Mouse (Mus musculus) G1E (cell line): ENCODE measurements at regions not wholly inside any gene's neighbourhood (a gene's known extent, or its start where the extent isn't known, plus 50 kb on each side); places are given as distances from the start of the nearest gene placed in this dataset.
A peak's percentile ranks its signal among the peaks of the same experiment; 100 is the strongest.

Experiments
- ATAC-seq: 2 replicates; pipeline ENCODE4 v1.8.0; 2016; ENCODE audit warnings: mild to moderate bottlenecking; ENCODE audit not compliant: insufficient number of reproducible peaks, poor library complexity, low FRiP score, severe bottlenecking; ENCODE audit errors: extremely low read depth
- DNase-seq: peaks from one replicate; pipeline ENCODE4 v3.0.0; 2012; ENCODE audit warnings: low spot score
- H3K27me3 ChIP-seq: 2 replicates; pipeline ENCODE4 v1.6.1; 2012; ENCODE audit warnings: mild to moderate bottlenecking, low read length, inconsistent platforms; ENCODE audit not compliant: insufficient read depth
- H3K36me3 ChIP-seq: replicated peaks from 2 replicates; pipeline ENCODE3; 2012; ENCODE audit warnings: mild to moderate bottlenecking, inconsistent platforms
- H3K4me1 ChIP-seq: 2 replicates; pipeline ENCODE4 v1.6.1; 2012; ENCODE audit warnings: low read depth, low read length, inconsistent platforms, mixed read lengths; ENCODE audit not compliant: insufficient read depth
- H3K4me3 ChIP-seq: 2 replicates; pipeline ENCODE4 v1.5.1; 2012; ENCODE audit warnings: low read depth, mild to moderate bottlenecking, inconsistent platforms, low read length, moderate library complexity, mixed read lengths
- H3K9me3 ChIP-seq: replicated peaks from 2 replicates; pipeline ENCODE4 v1.6.1; 2012; ENCODE audit warnings: inconsistent platforms
- CTCF ChIP-seq: IDR thresholded peaks from 2 replicates; pipeline ENCODE4 v1.5.1; 2012; ENCODE audit warnings: low read depth, low read length, inconsistent platforms, mixed read lengths
- GATA1 ChIP-seq: IDR thresholded peaks from 2 replicates; pipeline ENCODE4 v1.6.1; 2012; ENCODE audit warnings: borderline replicate concordance, low read length, inconsistent platforms, mixed read lengths
- GATA2 ChIP-seq: IDR thresholded peaks from 2 replicates; pipeline ENCODE4 v1.6.1; 2012; ENCODE audit warnings: low read depth, low read length, inconsistent platforms, borderline replicate concordance
- POLR2AphosphoS5 ChIP-seq: IDR thresholded peaks from 2 replicates; pipeline ENCODE4 v1.6.1; 2012; ENCODE audit warnings: low read depth, low read length, inconsistent platforms; ENCODE audit not compliant: insufficient replicate concordance
- TAL1 ChIP-seq: conservative IDR thresholded peaks from 2 replicates; pipeline ENCODE4 v1.6.1; 2012; ENCODE audit warnings: low read depth, low read length, inconsistent platforms, mixed read lengths

GRCm38 (mm10) chr2:45170272-45170671, 53.1 kb upstream of the Zeb2 start:
- no peak for ATAC-seq
- TF ChIP-seq GATA1 (no peak), POLR2AphosphoS5 (no peak), GATA2 (no peak), TAL1 (peak; percentile 23; the same call in 1 of the 2 replicates), CTCF (no peak)
- H3K36me3 ChIP-seq, result no peaks in the 10 kb centered on the region
- H3K9me3 ChIP-seq, result 0 out of 2 replicates have a peak, but pooled peaks cover 2% of the 10 kb centered on the region
- peaks cover 45% of the 10 kb centered on the region for H3K4me1 ChIP-seq
- DNase-seq, result no peak
- no peaks in the 10 kb centered on the region for H3K27me3 ChIP-seq
- no peak overlapping the region; the same call in 1 of the 2 replicates for H3K4me3 ChIP-seq

- ATAC-seq (peak; percentile 24), DNase-seq (no peak)
- no peak for TF ChIP-seq CTCF
- Histone ChIP-seq H3K27me3 (no peaks in the 10 kb centered on the region), H3K9me3 (no peaks in the 10 kb centered on the region), H3K4me1 (peaks cover 45% of the 10 kb centered on the region), H3K36me3 (no peaks in the 10 kb centered on the region), H3K4me3 (no peak overlapping the region; the same call in 1 of the 2 replicates)
These were observed 52.4 kb upstream of the Zeb2 start for GRCm38 (mm10) chr2:45169429-45170070.

GRCm38 (mm10) chr2:45168606-45169005, 51.4 kb upstream of the Zeb2 start:
- ATAC-seq (no peak), DNase-seq (no peak)
- H3K4me3 ChIP-seq, result no peak overlapping the region
- no peaks in the 10 kb centered on the region for H3K27me3 ChIP-seq
- peaks cover 45% of the 10 kb centered on the region for H3K4me1 ChIP-seq
- no peaks in the 10 kb centered on the region for H3K9me3 ChIP-seq
- TF ChIP-seq CTCF, result no peak
- TF ChIP-seq TAL1, result no peak
- no peak for TF ChIP-seq POLR2AphosphoS5
- no peak for TF ChIP-seq GATA1
- TF ChIP-seq GATA2, result no peak
- no peaks in the 10 kb centered on the region for H3K36me3 ChIP-seq
